Mouse (Mus musculus): ENCODE results near the gene Vezt.
A peak's percentile ranks its signal among the peaks of the same experiment; 100 is the strongest.

Gene Vezt

DNA sequence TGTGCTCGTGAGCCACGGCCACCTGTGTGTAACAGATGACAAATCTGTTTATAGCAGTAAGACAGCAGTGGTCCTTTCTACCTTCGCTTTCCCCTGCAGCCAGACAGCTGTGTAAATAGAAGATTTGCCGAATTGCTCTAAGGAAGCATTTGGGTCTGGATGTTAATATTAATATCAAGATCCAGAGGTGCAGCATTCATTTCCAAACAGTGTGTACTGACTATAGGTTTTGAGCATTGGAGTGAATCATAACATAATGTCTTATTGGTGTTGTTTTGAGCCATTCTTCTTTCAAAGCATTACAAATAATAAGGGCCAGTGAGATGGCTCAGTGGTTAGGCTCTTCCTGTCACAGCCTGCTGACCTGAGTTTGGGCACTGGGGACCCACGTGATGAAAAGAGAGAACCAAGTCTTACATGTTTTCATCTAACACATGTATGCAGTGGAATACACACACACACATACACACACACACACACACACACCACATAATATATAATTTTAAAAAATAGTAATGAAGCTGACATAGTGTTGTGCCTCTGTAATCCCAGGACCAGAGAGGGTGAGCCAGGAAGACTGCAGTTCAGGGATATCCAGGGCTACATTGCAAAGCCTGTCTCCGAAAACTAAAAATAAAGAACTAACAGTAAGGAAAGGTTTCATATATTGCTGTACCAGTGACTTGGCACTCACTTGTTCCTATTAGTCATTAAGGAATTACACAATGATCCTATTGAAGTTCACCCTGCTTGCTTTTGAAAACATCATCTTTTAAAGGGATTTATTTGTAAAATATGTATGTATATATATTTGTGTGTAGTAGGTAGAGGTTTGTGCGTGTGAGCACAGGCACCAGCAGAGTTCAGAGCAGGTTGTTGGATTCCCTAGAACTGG is 3.0 kb upstream of the Vezt start:
- no peak for DNase-seq (ENCODE audit: inconsistent age in 2 of 2, low spot score in 1 of 2)

DNA sequence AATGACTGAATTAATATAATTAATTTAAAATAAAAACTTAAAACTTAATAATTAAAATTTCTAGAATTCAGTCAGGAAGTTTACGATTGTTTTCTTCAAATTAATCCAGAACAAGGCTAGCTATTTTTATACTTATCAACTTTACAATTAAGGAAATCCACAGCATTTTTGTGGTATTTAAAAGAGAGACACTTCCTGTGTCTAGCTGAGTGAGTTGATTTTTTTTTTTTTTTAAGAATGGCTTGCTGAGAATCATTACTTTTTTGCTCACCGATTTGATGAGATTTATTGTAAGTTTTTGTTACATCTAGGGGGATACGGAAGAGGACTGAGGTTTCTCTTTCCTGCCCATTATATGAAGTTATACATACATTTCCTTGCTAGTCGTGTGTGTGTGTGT is 2.0 kb upstream of the Vezt start:
- no peak for DNase-seq (ENCODE audit: inconsistent age in 2 of 2, low spot score in 1 of 2)

GRCm38 (mm10) chr10:94037196-94037595 is 1.6 kb upstream of the Vezt start:
- no peak for DNase-seq (ENCODE audit: inconsistent age in 2 of 2, low spot score in 1 of 2)

GRCm38 (mm10) chr10:94036375-94036758 is 750 bp upstream of the Vezt start:
- DNase-seq (ENCODE audit: inconsistent age in 2 of 2, low spot score in 1 of 2) = no peak

- DNase-seq (ENCODE audit: inconsistent age in 2 of 2, low spot score in 1 of 2) = no peak
Observed at GRCm38 (mm10) chr10:94034876-94035657, 550 bp downstream of the Vezt start.

DNA sequence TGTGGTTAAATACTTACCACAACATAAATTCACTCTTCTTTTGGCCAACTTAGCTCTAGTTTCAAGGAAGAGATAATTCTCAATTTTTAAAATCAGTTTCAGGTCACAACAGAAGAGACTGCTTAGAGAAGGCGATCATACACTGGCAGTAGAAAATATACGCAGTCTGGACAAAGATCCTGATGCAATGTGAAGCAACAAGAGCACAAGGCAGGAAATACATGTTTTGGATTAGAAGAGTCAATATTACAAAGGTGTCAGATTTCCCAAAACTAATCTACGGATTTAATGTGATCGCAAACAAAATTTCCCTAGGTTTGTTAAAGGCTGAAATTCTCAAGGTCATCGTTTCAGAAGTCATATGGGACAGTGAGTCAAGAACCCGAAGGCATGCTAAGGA is 4.5 kb downstream of the Vezt start:
- DNase-seq (ENCODE audit: inconsistent age in 2 of 2, low spot score in 1 of 2) = no peak

DNA sequence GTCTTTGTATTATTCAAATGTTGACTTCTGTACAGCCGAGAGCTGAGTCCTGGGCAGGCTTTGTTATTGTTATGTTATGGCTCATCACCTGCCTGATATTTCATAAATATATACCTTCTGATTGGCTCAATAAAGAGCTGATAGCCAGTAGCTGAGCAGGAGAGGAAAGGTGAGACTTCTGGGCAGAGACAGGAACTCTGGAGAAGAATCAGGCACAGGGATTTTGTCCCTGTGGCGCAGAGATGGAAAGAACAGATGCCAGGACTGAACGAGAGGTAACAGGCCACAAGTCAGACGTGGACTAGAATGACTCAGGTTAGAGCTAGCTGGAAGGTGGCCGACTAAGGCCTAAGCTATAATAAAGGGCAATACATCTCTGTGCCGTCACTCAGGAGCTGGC is 7.1 kb downstream of the Vezt start:
- DNase-seq (ENCODE audit: inconsistent age in 2 of 2, low spot score in 1 of 2) = no peak

DNA sequence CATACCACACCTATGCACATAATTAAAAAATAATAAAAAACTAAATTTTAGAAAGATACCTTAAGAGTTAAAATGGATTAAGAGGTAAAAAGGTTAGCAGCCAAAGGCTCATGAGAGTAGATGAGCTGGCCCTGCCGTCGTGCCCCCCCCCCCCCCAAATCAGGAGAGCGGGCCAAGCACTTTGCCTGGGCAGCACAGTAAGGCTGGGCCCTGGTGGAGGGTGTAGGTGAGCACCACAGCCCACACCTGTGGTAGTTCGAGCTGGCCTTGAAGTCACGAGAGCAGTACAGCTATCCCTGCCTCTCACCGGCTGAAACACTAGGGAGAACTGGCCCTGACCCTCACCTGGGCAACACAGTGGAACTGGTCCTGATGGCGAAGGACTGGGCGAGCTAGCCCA is 10.5 kb downstream of the Vezt start:
- no peak for DNase-seq (ENCODE audit: inconsistent age in 2 of 2, low spot score in 1 of 2)

DNA sequence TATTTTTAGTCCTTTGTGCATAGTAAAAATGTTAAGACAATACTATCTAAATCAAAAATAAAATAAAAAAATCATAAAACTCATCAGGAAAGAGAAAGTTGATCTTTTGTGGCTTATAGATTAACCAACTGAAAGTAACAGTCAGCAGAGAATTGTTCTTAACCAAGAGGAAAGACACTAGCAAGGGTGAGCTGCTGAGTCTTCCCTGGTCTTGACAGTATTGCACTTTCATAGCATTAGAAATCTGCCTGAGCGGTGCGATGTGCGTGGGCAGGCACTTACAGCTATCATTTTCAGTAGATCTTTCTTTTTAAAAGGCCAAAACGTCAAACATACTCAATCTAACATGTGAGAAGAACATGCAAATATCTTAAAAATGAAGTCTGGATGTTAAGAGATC is 14.6 kb downstream of the Vezt start:
- no peak for DNase-seq (ENCODE audit: inconsistent age in 2 of 2, low spot score in 1 of 2)

GRCm38 (mm10) chr10:94020587-94020986 is 15.0 kb downstream of the Vezt start:
- no peak for DNase-seq (ENCODE audit: inconsistent age in 2 of 2, low spot score in 1 of 2)

DNA sequence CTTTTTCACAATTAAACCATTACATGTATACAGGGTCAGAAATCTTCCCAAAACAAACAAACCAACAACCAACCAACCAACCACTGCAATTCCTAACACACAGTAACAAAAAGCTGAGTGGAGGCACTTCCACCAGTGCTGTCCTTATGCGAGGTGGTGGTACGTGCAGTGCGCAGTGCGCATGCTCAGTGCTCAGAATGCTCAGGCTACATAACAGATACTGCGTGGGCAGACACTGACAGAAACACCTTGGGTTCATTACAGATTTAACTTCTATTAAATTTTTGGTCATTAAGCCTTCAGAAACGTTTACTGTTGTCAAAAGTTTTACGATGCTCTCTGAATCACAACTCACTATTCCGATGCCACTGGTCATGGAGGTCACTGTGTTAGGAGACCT is 18.2 kb downstream of the Vezt start:
- no peak for DNase-seq (ENCODE audit: inconsistent age in 2 of 2, low spot score in 1 of 2)

DNA sequence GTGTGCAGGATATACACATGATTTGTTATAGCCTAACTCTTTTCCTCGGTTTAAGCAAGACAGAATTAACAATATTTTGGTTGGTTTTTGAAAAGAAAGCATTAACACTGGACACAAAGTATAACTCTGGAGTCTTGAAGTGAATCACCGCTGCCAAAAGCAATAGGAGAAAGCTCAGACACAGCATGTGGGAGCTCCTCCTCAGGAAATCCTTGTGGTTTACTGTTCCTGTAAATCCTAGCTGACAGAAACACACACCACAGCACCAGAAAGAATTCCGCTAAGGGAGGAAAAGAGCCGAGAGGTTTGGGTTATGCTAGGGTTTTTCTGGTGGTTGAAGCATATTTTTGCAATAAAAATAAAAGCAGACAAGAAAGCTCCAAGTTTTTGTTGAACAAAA is 21.4 kb downstream of the Vezt start:
- no peak for DNase-seq (ENCODE audit: inconsistent age in 2 of 2, low spot score in 1 of 2)

- peak; percentile 47 to 78 for DNase-seq (ENCODE audit: inconsistent age in 2 of 2, low spot score in 1 of 2)
Observed at GRCm38 (mm10) chr10:94013196-94013595, 22.4 kb downstream of the Vezt start.

- no peak for DNase-seq (ENCODE audit: inconsistent age in 2 of 2, low spot score in 1 of 2)
Observed at GRCm38 (mm10) chr10:94011024-94011423, 24.6 kb downstream of the Vezt start.

GRCm38 (mm10) chr10:94009991-94010679 is 25.5 kb downstream of the Vezt start:
- DNase-seq (ENCODE audit: inconsistent age in 2 of 2, low spot score in 1 of 2) = no peak

GRCm38 (mm10) chr10:94008356-94008755 is 27.3 kb downstream of the Vezt start:
- DNase-seq (ENCODE audit: inconsistent age in 2 of 2, low spot score in 1 of 2) = no peak

GRCm38 (mm10) chr10:94000223-94000622 is 35.4 kb downstream of the Vezt start:
- DNase-seq (ENCODE audit: inconsistent age in 2 of 2, low spot score in 1 of 2) = peak; percentile 33 to 54

- no peak for DNase-seq (ENCODE audit: inconsistent age in 2 of 2, low spot score in 1 of 2)
Observed at GRCm38 (mm10) chr10:93999357-93999756, 36.3 kb downstream of the Vezt start.

- no peak for DNase-seq (ENCODE audit: inconsistent age in 2 of 2, low spot score in 1 of 2)
Observed at GRCm38 (mm10) chr10:93995100-93995499, 40.5 kb downstream of the Vezt start.

- DNase-seq (ENCODE audit: inconsistent age in 2 of 2, low spot score in 1 of 2) = no peak
Observed at GRCm38 (mm10) chr10:93994136-93994535, 41.5 kb downstream of the Vezt start.

DNA sequence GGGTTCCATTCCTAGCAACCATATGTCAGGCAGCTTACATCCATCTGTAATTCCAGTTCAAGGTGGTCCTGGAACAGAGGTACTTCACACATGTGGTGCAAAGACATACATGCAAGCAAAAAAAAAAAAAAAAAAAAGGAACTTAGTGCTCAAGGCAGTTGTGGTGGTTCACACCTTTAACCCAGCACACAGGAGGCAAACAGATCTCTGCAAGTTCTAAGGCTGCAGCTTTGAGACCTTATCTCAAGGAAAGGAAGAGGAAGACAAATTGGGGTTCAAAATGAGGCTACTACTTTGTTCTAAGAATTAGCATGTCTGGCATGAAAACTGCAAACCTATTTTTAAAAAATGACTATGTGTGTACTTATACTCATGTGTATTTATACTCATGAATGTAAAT is 50.3 kb downstream of the Vezt start:
- DNase-seq (ENCODE audit: inconsistent age in 2 of 2, low spot score in 1 of 2) = no peak

DNA sequence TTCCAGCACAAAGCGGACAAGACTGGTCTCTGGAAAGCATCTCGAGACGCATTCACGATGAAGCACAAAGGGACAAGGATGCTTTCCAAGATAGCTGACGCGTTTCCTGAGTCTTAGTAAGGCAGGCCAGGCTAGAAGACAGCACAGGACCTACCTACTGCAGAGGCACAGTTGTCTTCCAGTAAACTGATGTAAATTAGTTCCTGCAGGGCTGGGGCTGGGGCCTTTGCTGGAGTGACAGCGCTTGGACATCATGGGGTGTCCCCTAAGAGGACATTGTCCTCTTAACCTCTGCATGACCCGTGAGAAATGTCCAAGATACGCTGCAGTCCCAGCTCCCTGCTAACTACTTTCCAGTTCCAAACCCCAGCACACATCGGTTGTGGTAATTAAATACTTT is 66.3 kb downstream of the Vezt start:
- DNase-seq (ENCODE audit: inconsistent age in 2 of 2, low spot score in 1 of 2) = no peak
